Mouse (Mus musculus) erythroblast, adult 5-6 weeks (primary cell): ENCODE results near the gene Tas1r3. TPM values are rescaled to one million over a fixed set of nuclear protein-coding genes. Genes with fewer than 3 reads are reported as not detected.

Source experiments
- ATAC-seq: replicated peaks from 2 replicates; pipeline ENCODE4 v1.8.0; 2016; ENCODE audit warnings: moderate number of reproducible peaks, mild to moderate bottlenecking, moderate TSS enrichment, inconsistent platforms; ENCODE audit not compliant: poor library complexity, low FRiP score, severe bottlenecking
- total RNA-seq, 2 experiments: library from RNA; stranded (forward) in 1 of 2; stranded (reverse) in 1 of 2; fragments of 150-400 nt in 1 of 2; fragments of 200-764, 138-1000 nt in 1 of 2; gene quantifications; 2 replicates each; pipeline versions ENCODE4 v1.2.3 to v1.2.4; 2015 to 2017; ENCODE audit warnings: low replicate concordance in 2 of 2

Tas1r3 gene
- total RNA-seq, 2 experiments from 2014 or later = 0.85 TPM; not detected in 1

- peak; percentile 81 for ATAC-seq
These were observed 16.1 kb downstream of the Tas1r3 start, which contains the start of gene Dvl1 for GRCm38 (mm10) chr4:155846871-155847578. Dvl1 (plus strand) TSS chr4:155847402.

- ATAC-seq = no peak
These were observed 19.9 kb downstream of the Tas1r3 start for GRCm38 (mm10) chr4:155843231-155843630.

- ATAC-seq = 0 out of 2 replicates have a peak, but pooled peaks have one; percentile 9
These were observed 21.4 kb downstream of the Tas1r3 start for GRCm38 (mm10) chr4:155841651-155842270.

- peak; percentile 59; the same call in 1 of the 2 replicates for ATAC-seq
These were observed 22.1 kb downstream of the Tas1r3 start for GRCm38 (mm10) chr4:155841003-155841454.

- no peak for ATAC-seq
These were observed 22.8 kb downstream of the Tas1r3 start for GRCm38 (mm10) chr4:155840076-155841002.

- ATAC-seq = no peak
These were observed 23.7 kb downstream of the Tas1r3 start, which contains the start of gene Mxra8 for GRCm38 (mm10) chr4:155839483-155839910. Mxra8 (plus strand) TSS chr4:155839680.

- no peak for ATAC-seq
These were observed 24.7 kb downstream of the Tas1r3 start for GRCm38 (mm10) chr4:155838187-155839153.

- no peak for ATAC-seq
These were observed 25.7 kb downstream of the Tas1r3 start for GRCm38 (mm10) chr4:155837404-155838010.

- peak; percentile 65 for ATAC-seq
These were observed 29.3 kb downstream of the Tas1r3 start for GRCm38 (mm10) chr4:155833836-155834235.

- ATAC-seq = no peak
These were observed 29.9 kb downstream of the Tas1r3 start for GRCm38 (mm10) chr4:155833234-155833633.

GRCm38 (mm10) chr4:155832321-155832720 lies 30.8 kb downstream of the Tas1r3 start:
- no peak for ATAC-seq

GRCm38 (mm10) chr4:155831831-155832230 lies 31.3 kb downstream of the Tas1r3 start:
- peak; percentile 60 for ATAC-seq

GRCm38 (mm10) chr4:155831205-155831766 lies 31.9 kb downstream of the Tas1r3 start, which contains the start of gene Aurkaip1:
Aurkaip1 (plus strand) TSS chr4:155831272.
- ATAC-seq = peak; percentile 89

- ATAC-seq = no peak
These were observed 32.6 kb downstream of the Tas1r3 start for GRCm38 (mm10) chr4:155830596-155830995.

GRCm38 (mm10) chr4:155829866-155830265 lies 33.3 kb downstream of the Tas1r3 start:
- no peak for ATAC-seq

GRCm38 (mm10) chr4:155823443-155823842 lies 39.7 kb downstream of the Tas1r3 start:
- no peak for ATAC-seq

- ATAC-seq = no peak
These were observed 42.1 kb downstream of the Tas1r3 start for GRCm38 (mm10) chr4:155821025-155821424.

- no peak for ATAC-seq
These were observed 45.6 kb downstream of the Tas1r3 start for GRCm38 (mm10) chr4:155817533-155817932.
